Mouse (Mus musculus) testis, adult 2 months (tissue): ENCODE results near the gene Gck.

ENCODE experiments used
- CTCF ChIP-seq: fragments of 200-500 bp; IDR thresholded peaks from 2 replicates; pipeline ENCODE4 v1.5.1; 2012; ENCODE audit warnings: low read depth, mild to moderate bottlenecking, inconsistent platforms, low read length, moderate library complexity; ENCODE audit not compliant: control insufficient read depth, insufficient read depth, insufficient replicate concordance
- POLR2A ChIP-seq: fragments of 200-500 bp; IDR thresholded peaks from 2 replicates; pipeline ENCODE4 v1.6.1; 2012; ENCODE audit warnings: low read depth, mild to moderate bottlenecking, inconsistent platforms, low read length, moderate library complexity; ENCODE audit not compliant: control insufficient read depth

GRCm38 (mm10) chr11:5995989-5996388 lies 46.1 kb upstream of the Gck start:
- TF ChIP-seq POLR2A (no peak), CTCF (peak; percentile 80; the same call in 1 of the 2 replicates)
